Comparison of ENCODE assay signal across 9 mouse cellular contexts in the genomic region with DNA sequence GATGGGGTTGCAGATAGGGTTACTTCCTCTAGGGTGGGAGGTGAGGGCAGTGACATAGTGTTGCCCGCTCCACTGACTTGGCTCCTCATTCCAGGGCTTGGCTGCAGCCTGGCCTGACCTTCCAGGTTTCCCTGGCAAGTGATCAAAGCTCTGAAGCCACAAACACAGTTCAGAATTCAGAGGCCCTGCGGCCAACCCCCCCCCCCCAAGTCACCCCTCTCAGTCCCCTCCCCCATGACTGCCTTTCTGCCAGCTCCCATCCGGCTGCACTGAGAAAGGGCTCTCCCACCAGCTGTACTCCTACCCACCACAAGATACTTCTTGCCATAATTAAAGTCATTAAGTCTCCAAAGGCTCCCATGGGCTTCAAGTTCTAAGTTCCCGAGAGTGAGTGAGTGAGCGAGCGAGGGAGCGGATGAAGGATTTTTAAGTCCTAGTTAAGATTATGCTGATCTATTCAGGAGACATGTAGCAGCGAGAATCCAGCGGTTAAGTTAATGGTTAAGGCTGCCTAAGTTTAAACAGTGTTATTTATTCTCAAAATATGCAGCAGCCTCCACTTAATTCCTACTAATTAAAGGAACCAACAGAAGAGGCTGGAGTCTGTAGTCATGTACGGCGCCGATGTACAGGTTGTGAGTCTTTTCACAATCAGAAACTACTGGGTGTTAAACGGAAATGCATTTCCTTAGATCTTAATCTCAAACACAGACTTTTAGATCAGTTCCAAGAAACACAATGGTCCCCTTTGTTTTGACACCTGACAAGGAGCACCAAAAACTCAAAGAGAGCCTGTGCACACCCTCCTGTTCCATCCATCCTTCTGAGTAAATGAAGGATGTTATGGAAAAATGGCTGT. TPM values are rescaled to one million over a fixed set of nuclear protein-coding genes. Genes with fewer than 3 reads are reported as not detected.
DNase-seq lines count a peak whose midpoint lies in the region; ATAC-seq lines count a peak whose summit lies in the region.
"Had no signal": no experiment of that assay in that cellular context is flagged by ENCODE, and none has a peak within 500 bp of the region (broad histone marks: within the 10 kb centered on the region; RNA-seq: fewer than 3 reads in every experiment).

No protein-coding gene starts in this region.

- H3K27me3 ChIP-seq in heart, embryonic 15.5 days: no peaks in the 10 kb centered on the region
- H3K27me3 ChIP-seq in midbrain, embryonic 11.5 days (ENCODE audit: control insufficient read depth, insufficient read depth, low read length): no peaks in the 10 kb centered on the region

- H3K9me3 ChIP-seq in heart, embryonic 15.5 days (replicated peaks): no peaks in the 10 kb centered on the region
- H3K9me3 ChIP-seq in midbrain, embryonic 11.5 days (ENCODE audit: control insufficient read depth, low read length): no peaks in the 10 kb centered on the region
- H3K9me3 ChIP-seq: G1E had no signal

- ATAC-seq in heart, embryonic 15.5 days (replicated peaks; ENCODE audit: insufficient number of reproducible peaks, insufficient read depth, low FRiP score, low read depth): peak; percentile 60; the same call in 1 of the 2 replicates
- ATAC-seq in midbrain, embryonic 11.5 days (ENCODE audit: low FRiP score): peak; percentile 50; the same call in 1 of the 2 replicates

- peak overlapping the region; percentile 57 for H3K27ac ChIP-seq in heart, embryonic 15.5 days
- no peak overlapping the region; the same call in 1 of the 2 replicates for H3K27ac ChIP-seq in midbrain, embryonic 11.5 days (ENCODE audit: low read depth, low read length)

- intact Hi-C loops in heart, postnatal 25 days (cut with DNase I): no loop called here
- intact Hi-C loops in left cerebral cortex, postnatal 36 days (cut with DNase I): loop anchor here (5.0 kb wide), 1 partner anchor 150 kb away; no protein-coding TSS in a partner anchor

- H3K36me3 ChIP-seq in heart, embryonic 15.5 days: no peaks in the 10 kb centered on the region
- H3K36me3 ChIP-seq in midbrain, embryonic 11.5 days (ENCODE audit: control insufficient read depth, insufficient read depth, low read length): no peaks in the 10 kb centered on the region

- peak; percentile 52 to 61 for DNase-seq in heart, adult 18-20 months
- DNase-seq in heart, postnatal 25 days (ENCODE audit: low spot score): no peak
- DNase-seq in brain, adult 2 months (ENCODE audit: low read depth, low spot score): peak; percentile 59
- DNase-seq in kidney, postnatal 4 days: peak; percentile 75 to 84
- DNase-seq in midbrain, embryonic 11.5 days (ENCODE audit: low spot score, missing footprints): peak; percentile 90
- peak; percentile 69 for DNase-seq in thymus, postnatal 4 days
- no peak for DNase-seq in left cerebral cortex, postnatal 36 days (ENCODE audit: low spot score in 2 of 2)

- WGBS in heart, embryonic 15.5 days: 42% methylated on average over 13 of the region's 13 CpGs
- 30% methylated on average over 13 of the region's 13 CpGs for WGBS in midbrain, embryonic 11.5 days

- no peak overlapping the region for H3K4me3 ChIP-seq in heart, embryonic 15.5 days
- no peak overlapping the region for H3K4me3 ChIP-seq in midbrain, embryonic 11.5 days (ENCODE audit: low read depth, low read length)

- H3K4me1 ChIP-seq in heart, embryonic 15.5 days (replicated peaks): peaks cover 35% of the 10 kb centered on the region
- peaks cover 15% of the 10 kb centered on the region for H3K4me1 ChIP-seq in midbrain, embryonic 11.5 days (ENCODE audit: control insufficient read depth, insufficient read depth, low read length)

- no peak overlapping the region for H3K9ac ChIP-seq in heart, embryonic 15.5 days
- H3K9ac ChIP-seq in midbrain, embryonic 11.5 days (ENCODE audit: low read length): no peak overlapping the region

- peak overlapping the region; percentile 21 for H3K4me2 ChIP-seq in heart, embryonic 15.5 days
- H3K4me2 ChIP-seq in midbrain, embryonic 11.5 days: no peak overlapping the region

RNA-seq across cellular contexts. Expression of a gene that starts 36.0 kb away (rescaled TPM):
- 10 to 100 TPM; 82.3 to 83.3 TPM for total RNA-seq in heart, adult 18-20 months (2021)
- total RNA-seq in heart, postnatal 25 days (2021): 10 to 100 TPM; 72.5 to 78.8 TPM
- 24.0 and 29.3 TPM in 2 replicates for polyA plus RNA-seq in heart, embryonic 15.5 days (2015; fragmentation: Nextera tagmentation; extraction: Ambion mirVana)
- polyA plus RNA-seq in midbrain, embryonic 11.5 days (2014; fragmentation: Nextera tagmentation; extraction: Ambion mirVana): 4.9 and 6.9 TPM in 2 replicates
- 10 to 100 TPM; 13.7 to 15.8 TPM for total RNA-seq in left cerebral cortex, postnatal 36 days (2021)

Comparison
In these comparisons a context has a peak if more than half of its experiments do, and no peak if none do; other contexts are left out.
1. DNase-seq: peak in heart, adult 18-20 months (2 of 2), brain, adult 2 months (single experiment), kidney, postnatal 4 days (2 of 2), midbrain, embryonic 11.5 days (single experiment) and thymus, postnatal 4 days (single experiment); none in heart, postnatal 25 days (single experiment) and left cerebral cortex, postnatal 36 days (0 of 2).
2. RNA of a gene that starts 36.0 kb away (total RNA-seq): 82.3 to 83.3 TPM in heart, adult 18-20 months and 72.5 to 78.8 TPM in heart, postnatal 25 days; 13.7 to 15.8 TPM in left cerebral cortex, postnatal 36 days; every median in the first group is over 4 times any median in the second.